Mouse (Mus musculus) hindbrain, embryonic 11.5 days (tissue): ENCODE measurements at regions not wholly inside any gene's neighbourhood (a gene's known extent, or its start where the extent isn't known, plus 50 kb on each side); places are given as distances from the start of the nearest gene placed in this dataset.
A peak's percentile ranks its signal among the peaks of the same experiment; 100 is the strongest.

Source experiments
- ATAC-seq: fragments of 200-750 bp; cut with Nextera tagmentation; 2 replicates; pipeline ENCODE4 v1.8.0; 2017; ENCODE audit warnings: mild to moderate bottlenecking, moderate TSS enrichment, moderate library complexity; ENCODE audit not compliant: low FRiP score
- DNase-seq: peaks from one replicate; pipeline ENCODE4 v3.0.0-alpha.2; 2015; ENCODE audit warnings: low spot score
- H3K27ac ChIP-seq: fragments of 300-500 bp; sonication (generic); 2 replicates; pipeline ENCODE4 v1.5.1; 2014; ENCODE audit warnings: mild to moderate bottlenecking, low read depth, low read length
- H3K27me3 ChIP-seq: fragments of 300-500 bp; sonication (generic); 2 replicates; pipeline ENCODE4 v1.6.1; 2014; ENCODE audit warnings: mild to moderate bottlenecking, low read length, moderate library complexity, mixed read lengths; ENCODE audit not compliant: control insufficient read depth, insufficient read depth
- H3K36me3 ChIP-seq: fragments of 300-500 bp; sonication (generic); 2 replicates; pipeline ENCODE4 v1.6.1; 2014; ENCODE audit warnings: mild to moderate bottlenecking, low read length, moderate library complexity, mixed read lengths; ENCODE audit not compliant: control insufficient read depth, insufficient read depth
- H3K4me1 ChIP-seq: fragments of 300-500 bp; sonication (generic); replicated peaks from 2 replicates; pipeline ENCODE4 v1.6.1; 2014; ENCODE audit warnings: low read length, mixed read lengths; ENCODE audit not compliant: control insufficient read depth, insufficient read depth
- H3K4me2 ChIP-seq: fragments of 300-500 bp; sonication (generic); replicated peaks from 2 replicates; pipeline ENCODE4 v1.6.1; 2014; ENCODE audit warnings: mild to moderate bottlenecking, low read depth, low read length
- H3K4me3 ChIP-seq: fragments of 300-500 bp; sonication (generic); 2 replicates; pipeline ENCODE4 v1.5.1; 2014; ENCODE audit warnings: low read depth, low read length
- H3K9ac ChIP-seq: fragments of 300-500 bp; sonication (generic); 2 replicates; pipeline ENCODE4 v1.6.1; 2014; ENCODE audit warnings: low read depth, low read length
- H3K9me3 ChIP-seq: fragments of 300-500 bp; sonication (generic); 2 replicates; pipeline ENCODE4 v1.6.1; 2016; ENCODE audit warnings: low read length; ENCODE audit not compliant: control insufficient read depth
- WGBS: fragments of 180-500 bp; shearing (Covaris S2); extraction: QIAGEN DNeasy Blood & Tissue Kit; methylation state at CpG from one replicate; pipeline ENCODE4 v1.1.7; 2014; 5-methylcytosine and 5-hydroxymethylcytosine counted together

DNA sequence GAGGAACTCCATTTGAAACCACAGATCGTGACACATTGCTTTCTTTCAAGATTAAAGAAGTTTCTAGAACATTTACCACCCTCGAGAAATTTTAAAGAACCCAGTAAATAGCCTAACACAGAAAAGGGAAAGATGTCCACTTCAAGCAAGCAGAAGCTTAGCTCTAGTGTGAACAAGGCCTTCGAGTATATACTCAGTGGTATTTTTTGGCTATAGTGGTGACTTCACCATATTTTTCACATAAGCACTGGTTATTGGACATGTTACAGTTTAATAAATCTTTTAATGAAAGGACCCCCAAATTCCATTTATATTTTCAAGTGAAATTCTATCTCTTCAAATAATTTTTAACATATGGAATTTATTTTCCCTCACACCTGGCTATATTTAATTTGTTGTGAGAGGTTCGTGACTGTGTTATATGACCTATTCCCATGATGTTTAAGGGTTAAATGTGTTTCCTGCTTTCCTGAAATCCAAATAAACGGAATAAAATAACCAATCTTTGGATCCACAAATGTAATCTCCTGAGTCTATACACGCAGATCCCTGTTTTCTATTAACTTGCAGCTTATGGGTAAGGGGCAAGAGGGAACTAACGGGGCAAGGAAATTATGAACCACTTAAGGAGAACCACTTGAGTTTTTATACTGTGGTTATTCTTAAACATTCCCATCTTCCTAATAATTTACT lies 60.6 kb upstream of the Tas2r134 start:
- Histone ChIP-seq H3K4me2 (no peak overlapping the region), H3K36me3 (no peaks in the 10 kb centered on the region), H3K27ac (no peak overlapping the region), H3K9me3 (no peaks in the 10 kb centered on the region), H3K4me3 (no peak overlapping the region), H3K27me3 (no peaks in the 10 kb centered on the region), H3K9ac (no peak overlapping the region), H3K4me1 (no peaks in the 10 kb centered on the region)
- WGBS, result 69% methylated on average over 7 of the region's 7 CpGs
- no peak for DNase-seq
- no peak for ATAC-seq

DNA sequence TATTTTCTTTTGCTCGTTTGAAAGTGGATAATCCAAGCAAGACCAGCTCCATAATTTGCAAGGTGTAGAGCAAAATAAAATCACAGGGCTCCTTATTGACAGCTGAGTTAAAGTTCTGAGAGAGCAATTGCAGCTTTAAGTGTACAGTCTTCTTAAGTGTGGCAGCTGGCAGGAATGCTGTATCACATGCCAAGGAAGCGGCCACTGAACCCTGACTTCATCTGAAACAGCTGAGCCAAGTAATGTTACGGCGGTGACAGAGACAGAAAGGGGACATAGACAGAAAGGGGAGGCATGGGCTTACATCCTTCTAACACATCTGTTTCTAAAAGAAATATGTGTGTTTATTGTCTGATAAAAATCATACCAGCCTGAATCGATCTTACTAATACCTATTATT lies 63.4 kb upstream of the Tas2r134 start:
- ATAC-seq (no peak), DNase-seq (no peak)
- Histone ChIP-seq H3K27me3 (no peaks in the 10 kb centered on the region), H3K4me3 (no peak overlapping the region), H3K4me2 (no peak overlapping the region), H3K36me3 (no peaks in the 10 kb centered on the region), H3K9ac (no peak overlapping the region), H3K9me3 (no peaks in the 10 kb centered on the region), H3K4me1 (no peaks in the 10 kb centered on the region), H3K27ac (no peak overlapping the region)
- 74% methylated on average over 5 of the region's 5 CpGs for whole genome bisulfite sequencing

DNA sequence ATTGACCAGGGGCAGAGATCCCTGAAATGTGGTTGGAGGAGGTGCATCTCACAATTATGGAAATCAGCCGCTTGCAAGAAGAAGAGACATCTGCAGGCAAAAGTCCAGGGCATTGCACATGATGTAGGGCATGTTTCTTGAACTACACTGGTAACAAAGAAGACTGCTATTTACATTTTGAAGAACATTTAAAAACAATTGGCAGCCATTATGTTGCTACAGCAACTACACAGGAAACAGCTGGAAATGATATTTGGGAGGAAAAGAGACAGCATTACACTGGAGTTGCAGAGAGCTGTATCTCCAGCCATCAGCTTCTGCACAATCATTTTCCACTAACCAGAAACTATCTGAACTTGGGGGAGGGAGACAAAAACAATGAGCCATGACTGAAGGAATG lies 64.1 kb upstream of the Tas2r134 start:
- Histone ChIP-seq H3K4me2 (no peak overlapping the region), H3K27ac (no peak overlapping the region), H3K36me3 (no peaks in the 10 kb centered on the region), H3K9me3 (no peaks in the 10 kb centered on the region), H3K4me1 (no peaks in the 10 kb centered on the region), H3K4me3 (no peak overlapping the region), H3K27me3 (no peaks in the 10 kb centered on the region), H3K9ac (no peak overlapping the region)
- 100% methylated on average over 1 of the region's 1 CpGs for WGBS
- no peak for ATAC-seq
- DNase-seq, result no peak

DNA sequence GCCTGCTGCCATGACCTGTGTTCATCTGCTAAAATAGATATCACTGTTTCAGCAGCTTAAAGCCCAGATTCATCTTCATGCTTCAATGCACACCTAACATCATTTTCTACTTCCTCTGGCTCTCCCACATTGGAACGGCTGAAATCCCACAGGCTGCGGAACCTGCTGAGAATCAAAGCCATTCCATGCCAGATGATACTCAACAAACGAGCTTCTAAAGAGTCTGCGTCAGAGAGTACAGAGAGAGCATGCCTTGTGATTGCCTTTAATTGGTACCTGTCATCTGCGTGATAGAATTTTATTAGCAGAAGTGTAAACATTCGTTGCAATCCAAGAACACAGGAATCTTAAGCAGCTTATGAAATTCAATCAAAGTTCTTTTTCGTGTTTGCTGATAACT lies 76.4 kb upstream of the Tas2r134 start:
- Histone ChIP-seq H3K27me3 (no peaks in the 10 kb centered on the region), H3K36me3 (no peaks in the 10 kb centered on the region), H3K27ac (no peak overlapping the region), H3K4me2 (no peak overlapping the region), H3K4me3 (no peak overlapping the region), H3K9me3 (no peaks in the 10 kb centered on the region), H3K4me1 (no peaks in the 10 kb centered on the region), H3K9ac (no peak overlapping the region)
- ATAC-seq, result no peak
- DNase-seq, result no peak
- WGBS, result 69% methylated on average over 7 of the region's 7 CpGs

DNA sequence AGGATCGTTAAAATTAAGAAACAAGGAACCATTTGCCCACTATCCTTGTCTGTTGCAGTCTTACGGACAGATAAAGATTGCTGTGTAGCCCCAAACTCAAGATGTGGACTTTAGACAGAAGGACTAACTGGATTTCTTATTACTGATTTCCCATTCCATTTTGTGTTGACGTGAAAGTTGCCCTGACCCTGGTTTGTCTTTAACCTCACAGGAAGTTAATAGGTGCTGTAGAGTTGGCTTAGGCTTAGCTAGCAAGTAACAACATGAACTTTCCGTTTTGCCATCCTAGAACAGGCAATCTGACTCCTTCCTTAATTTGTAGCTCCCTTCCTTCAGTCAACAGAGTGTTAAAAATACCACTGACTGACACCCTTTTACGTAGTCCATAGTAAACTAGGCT lies 78.2 kb upstream of the Tas2r134 start:
- Histone ChIP-seq H3K27me3 (no peaks in the 10 kb centered on the region), H3K36me3 (no peaks in the 10 kb centered on the region), H3K9ac (no peak overlapping the region), H3K9me3 (no peaks in the 10 kb centered on the region), H3K27ac (no peak overlapping the region), H3K4me2 (no peak overlapping the region), H3K4me1 (no peaks in the 10 kb centered on the region), H3K4me3 (no peak overlapping the region)
- ATAC-seq (no peak), DNase-seq (no peak)
- 86% methylated on average over 5 of the region's 5 CpGs for WGBS

GRCm38 (mm10) chr2:51546181-51546580 lies 81.1 kb upstream of the Tas2r134 start:
- no peaks in the 10 kb centered on the region for H3K4me1 ChIP-seq
- 78% methylated on average over 3 of the region's 3 CpGs for WGBS
- no peaks in the 10 kb centered on the region for H3K9me3 ChIP-seq

GRCm38 (mm10) chr2:51543949-51544348 lies 83.4 kb upstream of the Tas2r134 start:
- Histone ChIP-seq H3K4me3 (no peak overlapping the region), H3K9me3 (no peaks in the 10 kb centered on the region), H3K9ac (no peak overlapping the region), H3K27ac (no peak overlapping the region), H3K27me3 (no peaks in the 10 kb centered on the region), H3K4me1 (no peaks in the 10 kb centered on the region), H3K4me2 (no peak overlapping the region), H3K36me3 (no peaks in the 10 kb centered on the region)
- 88% methylated on average over 1 of the region's 1 CpGs for WGBS
- ATAC-seq, result no peak
- DNase-seq, result no peak

More at GRCm38 (mm10) chr2:51546181-51546580, 81.1 kb upstream of the Tas2r134 start:
- no peak overlapping the region for H3K9ac ChIP-seq
- ATAC-seq, result no peak
- no peak for DNase-seq
- no peak overlapping the region for H3K4me2 ChIP-seq
- H3K27ac ChIP-seq, result no peak overlapping the region
- no peaks in the 10 kb centered on the region for H3K27me3 ChIP-seq
- H3K4me3 ChIP-seq, result no peak overlapping the region
- H3K36me3 ChIP-seq, result no peaks in the 10 kb centered on the region

- H3K27me3 ChIP-seq, result no peaks in the 10 kb centered on the region
- no peak overlapping the region for H3K4me3 ChIP-seq
- H3K27ac ChIP-seq, result no peak overlapping the region
- H3K9me3 ChIP-seq, result no peaks in the 10 kb centered on the region
- ATAC-seq, result no peak
- no peak overlapping the region for H3K4me2 ChIP-seq
- no peaks in the 10 kb centered on the region for H3K4me1 ChIP-seq
- H3K9ac ChIP-seq, result no peak overlapping the region
- DNase-seq, result peak; percentile 32
- H3K36me3 ChIP-seq, result no peaks in the 10 kb centered on the region
- 76% methylated on average over 4 of the region's 4 CpGs for WGBS
These were observed 85.0 kb upstream of the Tas2r134 start for GRCm38 (mm10) chr2:51542272-51542671.

- Histone ChIP-seq H3K4me3 (no peak overlapping the region), H3K4me1 (peaks cover 2% of the 10 kb centered on the region; the same call in 1 of the 2 replicates), H3K27ac (no peak overlapping the region), H3K9me3 (no peaks in the 10 kb centered on the region), H3K27me3 (no peaks in the 10 kb centered on the region), H3K36me3 (no peaks in the 10 kb centered on the region), H3K4me2 (no peak overlapping the region), H3K9ac (no peak overlapping the region)
- WGBS, result 76% methylated on average over 11 of the region's 11 CpGs
- ATAC-seq, result no peak
- DNase-seq, result no peak
These were observed 94.4 kb upstream of the Tas2r134 start for GRCm38 (mm10) chr2:51532709-51533414.
